Mouse (Mus musculus) ES-Bruce4 (cell line): ENCODE results near the gene Rnf168.

Experiments
- CTCF ChIP-seq: IDR thresholded peaks from one replicate; pipeline ENCODE4 v1.8.1; 2011; ENCODE audit warnings: low read depth, low read length
- EP300 ChIP-seq: IDR thresholded peaks from 2 replicates; pipeline ENCODE4 v1.6.1; 2011; ENCODE audit warnings: low read depth, low read length; ENCODE audit not compliant: insufficient read depth

GRCm38 (mm10) chr16:32246351-32246791 lies 30.9 kb upstream of the Rnf168 start:
- TF ChIP-seq CTCF (no peak), EP300 (no peak)
